Mouse (Mus musculus) limb, embryonic 12.5 days (tissue): Measurements from ENCODE around the gene E2f3. TPM values are rescaled to one million over a fixed set of nuclear protein-coding genes. Genes with fewer than 3 reads are reported as not detected.

Experiments used
- ATAC-seq: fragments of 200-750 bp; cut with Nextera tagmentation; 2 replicates; pipeline ENCODE4 v1.8.0; 2017; ENCODE audit warnings: low read depth, moderate TSS enrichment; ENCODE audit not compliant: insufficient number of reproducible peaks, insufficient read depth, low FRiP score, low TSS enrichment
- H3K27ac ChIP-seq: fragments of 300-500 bp; sonication (generic); 2 replicates; pipeline ENCODE4 v1.5.1; 2016; ENCODE audit warnings: mild to moderate bottlenecking, moderate library complexity
- H3K27me3 ChIP-seq: fragments of 300-500 bp; sonication (generic); 2 replicates; pipeline ENCODE4 v1.6.1; 2016; ENCODE audit warnings: mild to moderate bottlenecking, moderate library complexity
- H3K36me3 ChIP-seq: fragments of 300-500 bp; sonication (generic); 2 replicates; pipeline ENCODE4 v1.6.1; 2016; ENCODE audit warnings: mild to moderate bottlenecking, moderate library complexity
- H3K4me1 ChIP-seq: fragments of 300-500 bp; sonication (generic); replicated peaks from 2 replicates; pipeline ENCODE4 v1.6.1; 2016
- H3K4me2 ChIP-seq: fragments of 300-500 bp; sonication (generic); 2 replicates; pipeline ENCODE4 v1.6.1; 2016; ENCODE audit warnings: mild to moderate bottlenecking, moderate library complexity
- H3K4me3 ChIP-seq: fragments of 300-500 bp; sonication (generic); replicated peaks from 2 replicates; pipeline ENCODE4 v1.5.1; 2016; ENCODE audit warnings: mild to moderate bottlenecking
- H3K9ac ChIP-seq: fragments of 300-500 bp; sonication (generic); replicated peaks from 2 replicates; pipeline ENCODE4 v1.6.1; 2016; ENCODE audit warnings: mild to moderate bottlenecking, moderate library complexity
- H3K9me3 ChIP-seq: fragments of 300-500 bp; sonication (generic); 2 replicates; pipeline ENCODE4 v1.6.1; 2016; ENCODE audit warnings: mild to moderate bottlenecking, moderate library complexity
- WGBS: fragments of 180-500 bp; shearing (Covaris S2); methylation state at CpG from one replicate; pipeline ENCODE4 v1.1.7; 2016; 5-methylcytosine and 5-hydroxymethylcytosine counted together
- polyA plus RNA-seq: library from polyadenylated mRNA; unstranded; fragments of >200 nt; fragmentation: Nextera tagmentation; extraction: Ambion mirVana; gene quantifications from 2 replicates; pipeline ENCODE4 v1.2.1, GENCODE M21; 2016

Gene E2f3
- polyA plus RNA-seq: 20.5 and 22.5 TPM in 2 replicates

DNA sequence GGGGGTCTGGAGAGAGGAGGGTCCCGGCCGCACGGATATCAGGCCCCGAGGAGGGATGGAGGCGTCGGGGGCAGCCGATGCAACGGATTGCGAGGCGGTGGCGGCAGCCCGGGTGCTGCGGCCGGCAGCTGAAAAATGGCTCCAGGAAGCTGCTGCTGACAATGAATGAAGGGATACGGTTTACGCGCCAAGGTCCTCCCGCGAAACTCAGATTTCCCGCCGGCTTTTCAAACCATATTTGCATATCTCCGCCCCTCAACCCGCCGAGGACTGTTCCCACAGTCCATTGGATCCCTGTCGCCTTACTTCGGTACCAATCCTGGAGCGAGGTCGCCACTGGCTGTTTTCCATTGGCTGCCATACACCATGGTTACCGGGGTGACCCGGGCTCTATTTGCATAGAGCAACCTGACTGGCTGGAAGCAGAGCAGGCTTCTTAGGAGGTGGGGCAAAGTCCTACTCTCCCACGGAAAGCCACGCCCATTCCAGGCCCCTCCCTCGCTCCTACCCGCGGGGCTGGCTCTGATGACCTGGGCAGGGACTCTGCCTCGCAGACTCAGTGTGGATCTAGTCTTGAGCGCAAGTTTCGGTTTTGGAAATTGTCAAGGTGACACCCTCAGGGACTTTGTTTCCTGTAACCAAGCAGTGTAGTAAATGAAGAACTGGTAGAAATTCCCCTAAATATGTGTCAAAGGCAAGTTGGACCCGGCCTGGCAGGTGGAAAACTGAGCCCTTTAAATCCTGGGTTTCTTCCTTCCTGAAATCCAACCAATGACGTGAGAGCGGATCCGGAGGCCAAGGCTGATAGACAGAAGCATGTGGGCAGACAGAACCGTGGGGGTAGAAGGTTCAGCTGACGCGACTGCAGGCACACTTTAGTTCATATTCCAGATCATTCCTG lies at the start of gene E2f3:
Gene E2f3, minus strand, starts transcription at position 209 of the 901 bp plus-strand sequence.
- peak; percentile 99 for ATAC-seq
- Histone ChIP-seq H3K9ac (peak within 1 kb of the TSS; percentile 99), H3K27me3 (no peaks in the 10 kb centered on the region), H3K36me3 (no peaks in the 10 kb centered on the region), H3K4me2 (peak within 1 kb of the TSS; percentile 76), H3K4me1 (peaks cover 23% of the 10 kb centered on the region), H3K9me3 (no peaks in the 10 kb centered on the region), H3K27ac (peak within 1 kb of the TSS; percentile 99), H3K4me3 (peak within 1 kb of the TSS; percentile 93)
- under 1% methylated on average over 45 of the region's 45 CpGs for WGBS

DNA sequence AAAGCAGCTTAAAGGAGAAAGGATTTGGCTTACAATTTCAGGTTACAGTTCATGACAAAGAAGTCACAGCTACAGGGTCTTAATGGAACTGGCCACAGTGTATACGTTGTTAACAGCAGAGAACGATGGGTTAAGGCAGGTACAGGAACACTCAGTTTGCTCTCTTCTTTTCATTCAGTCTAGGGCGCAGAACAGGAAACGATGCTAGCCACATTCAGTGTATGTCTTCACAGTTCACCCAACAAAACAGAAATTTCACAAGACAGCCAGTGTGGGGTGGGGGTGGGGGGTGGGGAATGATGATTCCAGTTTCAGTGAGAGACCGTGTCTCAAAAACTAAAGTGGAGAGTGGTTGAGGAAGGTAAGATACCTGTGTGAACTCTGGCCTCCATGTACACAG lies 48.7 kb upstream of the E2f3 start:
- no peak for ATAC-seq

DNA sequence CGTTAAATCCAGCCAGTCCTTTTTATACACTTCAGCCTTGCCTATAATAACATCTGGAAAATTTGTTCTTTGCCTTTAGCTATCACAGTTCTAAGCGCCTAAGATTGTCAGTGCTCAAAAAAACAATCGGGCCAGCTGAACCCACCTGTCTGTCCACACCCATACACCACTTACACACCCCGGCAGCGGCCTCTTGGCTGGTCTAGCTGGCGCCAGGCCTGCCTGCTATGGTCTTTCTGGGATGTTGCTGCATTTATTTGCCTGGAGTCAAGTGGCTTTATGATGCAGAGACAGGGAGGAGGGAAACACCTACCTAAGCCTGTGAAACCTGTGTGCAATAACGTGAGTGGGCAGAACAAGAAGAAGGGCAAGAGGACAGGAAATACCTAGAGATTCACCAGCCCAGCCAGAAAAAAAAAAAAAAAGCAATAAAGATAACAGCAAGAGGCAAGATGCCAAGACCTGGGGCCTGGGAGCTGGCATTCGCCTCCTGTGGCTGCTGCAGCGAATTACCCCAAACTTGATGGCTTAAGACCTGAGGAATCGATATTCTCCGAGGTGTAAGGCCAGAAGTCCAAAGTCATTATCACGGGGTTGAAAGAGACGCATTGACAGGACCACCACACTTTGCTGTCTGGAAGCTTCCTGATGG lies 45.9 kb upstream of the E2f3 start:
- Histone ChIP-seq H3K4me2 (no peak overlapping the region), H3K36me3 (no peaks in the 10 kb centered on the region), H3K27me3 (no peaks in the 10 kb centered on the region), H3K4me3 (no peak overlapping the region), H3K4me1 (no peaks in the 10 kb centered on the region), H3K27ac (no peak overlapping the region), H3K9ac (no peak overlapping the region), H3K9me3 (no peaks in the 10 kb centered on the region)
- 78% methylated on average over 13 of the region's 13 CpGs for whole genome bisulfite sequencing
- ATAC-seq: no peak

More for the DNA sequence above, 48.7 kb upstream of the E2f3 start:
- Histone ChIP-seq H3K27me3 (no peaks in the 10 kb centered on the region), H3K4me3 (no peak overlapping the region), H3K27ac (no peak overlapping the region), H3K4me1 (no peaks in the 10 kb centered on the region), H3K9ac (no peak overlapping the region), H3K9me3 (no peaks in the 10 kb centered on the region), H3K36me3 (no peaks in the 10 kb centered on the region), H3K4me2 (no peak overlapping the region)
- 89% methylated on average over 5 of the region's 5 CpGs for WGBS

DNA sequence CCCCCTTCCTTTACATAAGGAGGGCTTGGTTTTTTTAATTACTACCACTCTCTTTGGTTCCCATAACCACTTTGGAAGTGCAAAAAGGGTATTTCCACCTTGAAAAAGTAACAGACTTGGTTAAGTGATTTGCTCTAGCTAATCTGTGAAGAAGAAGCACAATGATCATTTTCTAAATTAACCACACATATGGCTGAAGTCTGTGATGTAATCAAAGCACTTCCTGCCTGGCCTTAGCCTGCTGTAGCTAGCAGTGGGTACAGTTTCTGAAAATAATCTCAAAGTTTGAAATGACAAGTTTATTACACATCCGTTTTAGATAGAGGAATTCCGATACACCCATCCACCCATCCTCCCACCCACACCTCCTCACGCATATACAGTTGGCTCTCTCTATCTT lies 42.0 kb upstream of the E2f3 start:
- H3K27ac ChIP-seq: no peak overlapping the region
- 90% methylated on average over 3 of the region's 3 CpGs for WGBS
- no peak overlapping the region for H3K9ac ChIP-seq
- no peak overlapping the region for H3K4me2 ChIP-seq
- no peaks in the 10 kb centered on the region for H3K36me3 ChIP-seq
- no peak for ATAC-seq
- no peaks in the 10 kb centered on the region for H3K27me3 ChIP-seq
- no peaks in the 10 kb centered on the region for H3K4me1 ChIP-seq
- peaks cover 4% of the 10 kb centered on the region; the same call in 1 of the 2 replicates for H3K9me3 ChIP-seq
- no peak overlapping the region for H3K4me3 ChIP-seq

DNA sequence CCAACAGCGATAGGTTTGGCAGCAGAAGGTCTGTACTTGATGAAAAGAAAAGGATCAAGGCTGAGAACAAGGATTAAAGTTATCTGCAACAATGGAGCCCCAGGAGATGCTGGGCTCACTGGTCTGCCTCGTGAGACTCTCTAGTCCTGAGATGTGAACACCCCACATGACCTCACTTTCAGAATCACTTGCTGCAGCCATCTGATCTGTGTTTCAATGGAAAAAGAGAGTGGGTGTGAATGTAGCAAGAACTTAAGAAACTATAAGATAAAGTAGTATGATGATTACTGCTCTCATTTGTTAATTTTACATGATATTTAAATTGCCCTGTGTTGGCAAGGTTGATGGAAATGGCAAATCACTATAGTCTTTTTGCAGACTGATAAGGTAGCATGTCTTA lies 36.6 kb upstream of the E2f3 start:
- ATAC-seq: no peak
- Histone ChIP-seq H3K36me3 (no peaks in the 10 kb centered on the region), H3K4me2 (no peak overlapping the region), H3K27me3 (no peaks in the 10 kb centered on the region), H3K4me3 (no peak overlapping the region), H3K9ac (no peak overlapping the region), H3K9me3 (peaks cover 5% of the 10 kb centered on the region; the same call in 1 of the 2 replicates), H3K4me1 (no peaks in the 10 kb centered on the region), H3K27ac (no peak overlapping the region)
- WGBS: 91% methylated on average over 2 of the region's 2 CpGs

DNA sequence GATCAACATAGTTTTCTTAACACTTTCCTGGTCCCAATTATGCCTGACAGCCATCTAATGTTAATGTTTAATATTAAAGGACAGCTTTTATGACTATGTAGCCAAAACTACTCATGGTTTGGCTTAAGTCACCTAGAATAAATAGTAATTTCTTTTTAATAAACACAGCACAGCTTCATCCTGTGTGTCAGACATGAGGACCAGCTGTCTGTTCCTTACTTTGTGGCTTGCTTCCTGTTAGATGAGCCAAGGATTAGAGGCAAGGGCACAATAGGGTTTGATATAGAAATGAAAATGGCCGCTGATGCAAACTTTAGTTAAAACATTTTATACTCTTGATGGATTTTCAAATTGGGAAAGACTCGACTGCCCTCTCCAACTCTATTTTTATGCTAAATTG lies 32.7 kb upstream of the E2f3 start:
- Histone ChIP-seq H3K9me3 (peaks cover 5% of the 10 kb centered on the region; the same call in 1 of the 2 replicates), H3K27me3 (no peaks in the 10 kb centered on the region), H3K4me2 (no peak overlapping the region), H3K27ac (no peak overlapping the region), H3K9ac (no peak overlapping the region), H3K36me3 (no peaks in the 10 kb centered on the region), H3K4me3 (no peak overlapping the region), H3K4me1 (no peaks in the 10 kb centered on the region)
- ATAC-seq: no peak
- WGBS: 84% methylated on average over 2 of the region's 2 CpGs

DNA sequence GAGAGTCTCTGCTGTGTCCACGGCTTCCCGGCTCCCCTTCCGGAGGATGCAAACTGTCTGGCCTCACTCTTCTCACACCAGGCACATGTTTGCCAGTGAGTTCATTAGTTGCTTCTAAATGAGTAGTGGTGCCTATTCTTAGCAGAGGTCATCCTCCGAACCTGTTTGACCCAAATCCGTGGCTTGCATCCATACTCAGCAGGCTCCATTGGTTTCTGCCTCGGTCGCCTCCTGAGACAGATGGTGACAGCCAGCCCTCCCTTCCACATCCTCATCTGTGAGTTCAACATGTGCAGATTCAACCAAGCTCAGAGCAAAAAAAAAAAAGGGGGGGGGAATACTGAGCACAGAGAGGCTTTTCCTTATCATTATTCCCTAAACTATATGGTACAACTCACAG lies 31.7 kb upstream of the E2f3 start:
- no peak overlapping the region for H3K9ac ChIP-seq
- no peak overlapping the region for H3K27ac ChIP-seq
- ATAC-seq: no peak
- H3K4me2 ChIP-seq: no peak overlapping the region
- no peaks in the 10 kb centered on the region for H3K36me3 ChIP-seq
- H3K9me3 ChIP-seq: no peaks in the 10 kb centered on the region
- no peaks in the 10 kb centered on the region for H3K27me3 ChIP-seq
- no peak overlapping the region for H3K4me3 ChIP-seq
- H3K4me1 ChIP-seq: no peaks in the 10 kb centered on the region
- 90% methylated on average over 7 of the region's 7 CpGs for WGBS

DNA sequence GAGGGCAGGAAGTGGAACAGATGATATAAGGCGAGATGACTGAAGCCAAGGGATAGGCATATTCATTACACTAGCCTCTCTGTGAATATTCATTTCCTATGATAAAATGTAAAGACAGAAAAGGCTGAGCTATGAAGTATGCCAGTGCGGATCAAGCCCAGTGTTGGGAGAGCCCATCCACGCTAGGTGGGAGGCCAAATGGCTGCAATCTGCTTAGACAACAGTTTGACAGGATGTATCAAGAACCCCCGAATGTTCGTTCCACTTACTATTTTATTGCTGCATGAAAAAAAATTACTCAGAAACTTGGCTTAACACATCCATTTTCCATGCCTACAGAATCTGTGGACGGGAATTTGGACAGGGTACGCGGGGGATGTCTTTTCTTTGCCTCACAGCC lies 28.7 kb upstream of the E2f3 start:
- Histone ChIP-seq H3K4me1 (no peaks in the 10 kb centered on the region), H3K4me3 (no peak overlapping the region), H3K27ac (no peak overlapping the region), H3K4me2 (no peak overlapping the region), H3K9me3 (no peaks in the 10 kb centered on the region), H3K36me3 (no peaks in the 10 kb centered on the region), H3K9ac (no peak overlapping the region), H3K27me3 (no peaks in the 10 kb centered on the region)
- 88% methylated on average over 8 of the region's 8 CpGs for whole genome bisulfite sequencing
- no peak for ATAC-seq

DNA sequence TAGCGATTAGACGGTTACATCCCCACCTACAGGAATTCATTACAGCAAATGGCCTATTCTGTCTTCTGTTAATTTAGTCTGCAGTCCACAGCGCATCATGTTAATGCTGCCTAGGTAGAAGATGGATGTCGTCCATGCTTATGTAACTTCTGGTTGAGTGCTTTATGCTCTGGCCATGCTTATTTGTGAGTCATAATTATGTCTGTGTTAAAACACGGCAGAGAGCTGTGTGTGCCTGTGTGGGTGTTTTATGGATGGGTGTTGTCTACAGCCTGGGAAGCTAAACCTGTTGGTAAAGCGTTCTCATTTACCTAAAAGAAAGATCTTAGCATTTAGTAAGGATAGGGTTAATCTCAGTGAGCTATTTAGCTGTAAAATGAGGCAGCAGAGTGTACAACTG lies 26.4 kb upstream of the E2f3 start:
- Histone ChIP-seq H3K27ac (no peak overlapping the region), H3K27me3 (no peaks in the 10 kb centered on the region), H3K36me3 (no peaks in the 10 kb centered on the region), H3K9ac (no peak overlapping the region), H3K4me2 (no peak overlapping the region), H3K4me3 (no peak overlapping the region), H3K9me3 (no peaks in the 10 kb centered on the region), H3K4me1 (no peaks in the 10 kb centered on the region)
- no peak for ATAC-seq
- 66% methylated on average over 6 of the region's 6 CpGs for WGBS

DNA sequence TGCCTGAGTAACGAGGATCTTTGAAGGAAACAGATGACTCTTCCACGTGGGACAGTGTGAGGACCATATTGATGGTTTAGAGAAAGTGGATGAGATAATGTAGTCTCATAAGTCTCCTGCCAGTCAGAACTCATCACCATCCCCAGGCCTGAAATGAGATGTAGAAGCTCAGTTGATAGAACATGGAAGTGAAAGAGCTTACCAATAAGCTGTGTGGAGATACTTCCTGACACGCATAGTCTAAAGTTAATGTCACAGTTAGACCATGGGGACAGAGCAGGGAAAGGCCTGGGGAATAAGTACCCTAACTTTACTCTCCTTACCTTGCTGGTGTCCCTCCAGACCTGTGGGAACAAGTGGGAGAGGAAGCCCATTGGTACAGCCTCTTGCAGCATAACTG lies 22.9 kb upstream of the E2f3 start:
- Histone ChIP-seq H3K4me3 (no peak overlapping the region), H3K36me3 (no peaks in the 10 kb centered on the region), H3K4me2 (no peak overlapping the region), H3K9ac (no peak overlapping the region), H3K4me1 (no peaks in the 10 kb centered on the region), H3K27me3 (no peaks in the 10 kb centered on the region), H3K27ac (no peak overlapping the region), H3K9me3 (no peaks in the 10 kb centered on the region)
- ATAC-seq: no peak
- WGBS: 84% methylated on average over 3 of the region's 3 CpGs

DNA sequence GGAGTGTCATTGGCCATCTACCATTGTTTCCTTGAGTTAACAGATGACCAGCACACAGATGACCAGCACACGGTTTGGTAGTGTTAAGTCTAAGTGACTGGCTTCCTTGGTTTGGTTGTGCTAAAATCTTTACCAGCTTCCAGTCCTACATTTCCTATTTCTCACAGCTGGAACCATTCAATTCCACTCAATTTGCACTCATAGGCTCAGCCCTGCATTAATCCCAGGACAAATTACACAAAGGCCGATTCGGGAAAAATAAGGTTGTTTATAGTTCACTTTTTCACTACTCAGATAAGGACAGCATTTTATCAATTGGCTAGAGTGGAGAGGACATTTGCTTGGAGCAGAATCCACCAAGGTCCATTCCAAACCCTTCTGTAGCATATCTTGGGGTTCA lies 19.6 kb upstream of the E2f3 start:
- Histone ChIP-seq H3K4me1 (peaks cover 4% of the 10 kb centered on the region), H3K36me3 (no peaks in the 10 kb centered on the region), H3K4me3 (no peak overlapping the region), H3K27ac (no peak overlapping the region), H3K4me2 (no peak overlapping the region), H3K27me3 (no peaks in the 10 kb centered on the region), H3K9me3 (no peaks in the 10 kb centered on the region), H3K9ac (no peak overlapping the region)
- WGBS: 78% methylated on average over 3 of the region's 3 CpGs
- ATAC-seq: no peak
